Mouse (Mus musculus): ENCODE data around the gene Dcakd. TPM values are rescaled to one million over a fixed set of nuclear protein-coding genes. Genes with fewer than 3 reads are reported as not detected.

The Dcakd gene
- 319 and 323 TPM in 2 replicates for polyA plus RNA-seq (2014; fragmentation: Nextera tagmentation; extraction: Ambion mirVana)

DNA sequence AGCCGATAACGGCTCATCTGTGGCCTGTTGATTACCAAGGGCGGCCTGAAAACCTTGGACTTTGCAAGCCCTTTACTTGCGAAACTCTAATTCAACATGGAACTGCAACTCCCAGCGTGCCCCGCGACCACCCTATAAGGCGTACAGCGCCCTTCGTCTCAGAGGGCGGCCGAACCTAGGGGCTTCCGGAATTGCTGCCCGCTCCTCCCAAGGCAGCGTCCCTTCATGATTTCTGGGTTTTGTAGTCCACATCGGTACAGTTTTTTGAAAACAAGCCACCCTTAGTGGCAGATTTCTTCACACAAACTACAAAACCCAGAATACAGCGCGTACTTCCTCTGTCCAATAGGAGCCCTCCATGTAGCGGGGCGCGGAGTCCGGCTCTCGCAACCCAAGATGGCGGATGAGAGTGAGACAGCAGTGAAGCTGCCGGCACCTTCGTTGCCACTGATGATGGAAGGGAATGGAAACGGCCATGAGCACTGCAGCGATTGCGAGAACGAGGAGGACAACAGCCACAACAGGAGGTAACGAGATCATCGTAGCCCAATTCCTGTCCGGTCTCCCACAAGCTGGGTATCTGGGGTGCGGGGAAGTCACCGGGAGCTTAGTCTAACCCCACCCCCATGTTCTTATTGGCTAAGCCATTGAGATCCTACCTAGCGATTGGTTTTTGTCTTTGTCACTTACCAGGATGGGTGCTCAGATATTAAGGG is at the start of gene Dcakd, which contains the start of gene Nmt1:
TSS of gene Dcakd (minus strand) at position 158 of the 716 bp plus-strand sequence.
TSS of gene Nmt1 (plus strand) at position 15 of the 716 bp plus-strand sequence.
- Histone ChIP-seq H3K4me3 (ENCODE audit: low read depth, low read length) (peak within 1 kb of the TSS; percentile 52), H3K9ac (ENCODE audit: low read length) (peak within 1 kb of the TSS; percentile 70), H3K27me3 (ENCODE audit: control insufficient read depth, insufficient read depth, low read length) (no peaks in the 10 kb centered on the region), H3K36me3 (ENCODE audit: control insufficient read depth, insufficient read depth, low read length) (no peaks in the 10 kb centered on the region), H3K4me1 (ENCODE audit: control insufficient read depth, insufficient read depth, low read length) (peaks cover 6% of the 10 kb centered on the region), H3K9me3 (ENCODE audit: control insufficient read depth, low read length) (no peaks in the 10 kb centered on the region), H3K4me2 (ENCODE audit: low read depth) (peak within 1 kb of the TSS; percentile 59), H3K27ac (ENCODE audit: low read depth, low read length) (no peak within 1 kb of the TSS; the same call in 1 of the 2 replicates)
- peak; percentile 95 for DNase-seq (ENCODE audit: low spot score)
- ATAC-seq (ENCODE audit: insufficient read depth, low FRiP score, low TSS enrichment), result peak; percentile 97
- WGBS, result under 1% methylated on average over 36 of the region's 36 CpGs

DNA sequence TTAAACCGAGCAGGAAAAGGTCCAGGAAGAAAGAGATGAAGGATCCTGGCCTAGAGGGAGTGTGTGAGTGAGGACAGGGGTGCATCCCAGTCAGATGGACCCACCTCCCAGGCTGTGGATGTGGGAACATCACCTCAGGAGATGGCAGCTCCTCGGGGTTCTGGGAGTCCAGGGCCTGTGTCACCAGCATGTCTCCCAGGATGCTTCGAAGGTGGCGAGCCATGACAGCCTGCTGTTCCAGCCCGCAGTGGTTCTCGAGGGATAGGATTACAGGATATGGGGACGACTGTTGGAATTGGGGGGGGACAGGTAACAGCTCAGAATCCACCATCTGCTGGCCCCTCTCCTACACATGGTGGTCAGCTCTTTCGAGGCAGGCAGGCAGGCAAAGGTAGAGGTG is 48.4 kb upstream of the Dcakd start:
- no peaks in the 10 kb centered on the region for H3K9me3 ChIP-seq (ENCODE audit: control insufficient read depth, low read length)
- 0 out of 2 replicates have a peak, but pooled peaks cover 4% of the 10 kb centered on the region for H3K4me1 ChIP-seq (ENCODE audit: control insufficient read depth, insufficient read depth, low read length)
- ATAC-seq (ENCODE audit: insufficient read depth, low FRiP score, low TSS enrichment), result no peak
- no peak overlapping the region for H3K4me2 ChIP-seq (ENCODE audit: low read depth)
- no peak overlapping the region for H3K27ac ChIP-seq (ENCODE audit: low read depth, low read length)
- DNase-seq (ENCODE audit: low spot score), result no peak
- H3K27me3 ChIP-seq (ENCODE audit: control insufficient read depth, insufficient read depth, low read length), result peaks cover 18% of the 10 kb centered on the region
- no peak overlapping the region for H3K9ac ChIP-seq (ENCODE audit: low read length)
- H3K4me3 ChIP-seq (ENCODE audit: low read depth, low read length), result no peak overlapping the region
- WGBS, result 81% methylated on average over 8 of the region's 8 CpGs
- H3K36me3 ChIP-seq (ENCODE audit: control insufficient read depth, insufficient read depth, low read length), result no peaks in the 10 kb centered on the region

DNA sequence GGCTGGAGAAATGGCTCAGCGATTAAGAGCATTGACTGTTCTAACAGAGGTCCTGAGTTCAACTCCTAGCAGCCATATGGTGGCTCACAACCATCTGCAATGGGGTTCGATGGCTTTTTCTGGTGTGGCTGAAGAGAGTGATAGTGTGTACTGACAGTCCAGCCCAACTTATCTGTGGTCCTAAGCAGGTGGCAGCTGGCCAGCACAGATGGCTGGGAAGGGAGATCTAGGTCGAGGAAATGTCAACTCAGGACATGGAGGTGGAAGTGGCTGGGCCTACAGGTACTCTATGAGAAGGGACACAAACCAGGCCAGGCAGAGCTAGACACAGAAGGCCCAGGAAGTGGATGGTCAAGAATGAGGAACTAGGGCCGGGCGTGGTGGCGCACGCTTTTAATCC is 47.9 kb upstream of the Dcakd start:
- H3K4me1 ChIP-seq (ENCODE audit: control insufficient read depth, insufficient read depth, low read length), result 0 out of 2 replicates have a peak, but pooled peaks cover 4% of the 10 kb centered on the region
- H3K9ac ChIP-seq (ENCODE audit: low read length), result no peak overlapping the region
- H3K4me3 ChIP-seq (ENCODE audit: low read depth, low read length), result no peak overlapping the region
- H3K4me2 ChIP-seq (ENCODE audit: low read depth), result no peak overlapping the region
- H3K27me3 ChIP-seq (ENCODE audit: control insufficient read depth, insufficient read depth, low read length), result peaks cover 13% of the 10 kb centered on the region
- no peaks in the 10 kb centered on the region for H3K36me3 ChIP-seq (ENCODE audit: control insufficient read depth, insufficient read depth, low read length)
- 93% methylated on average over 7 of the region's 7 CpGs for WGBS
- no peak overlapping the region for H3K27ac ChIP-seq (ENCODE audit: low read depth, low read length)
- ATAC-seq (ENCODE audit: insufficient read depth, low FRiP score, low TSS enrichment) (no peak), DNase-seq (ENCODE audit: low spot score) (no peak)
- H3K9me3 ChIP-seq (ENCODE audit: control insufficient read depth, low read length), result no peaks in the 10 kb centered on the region

DNA sequence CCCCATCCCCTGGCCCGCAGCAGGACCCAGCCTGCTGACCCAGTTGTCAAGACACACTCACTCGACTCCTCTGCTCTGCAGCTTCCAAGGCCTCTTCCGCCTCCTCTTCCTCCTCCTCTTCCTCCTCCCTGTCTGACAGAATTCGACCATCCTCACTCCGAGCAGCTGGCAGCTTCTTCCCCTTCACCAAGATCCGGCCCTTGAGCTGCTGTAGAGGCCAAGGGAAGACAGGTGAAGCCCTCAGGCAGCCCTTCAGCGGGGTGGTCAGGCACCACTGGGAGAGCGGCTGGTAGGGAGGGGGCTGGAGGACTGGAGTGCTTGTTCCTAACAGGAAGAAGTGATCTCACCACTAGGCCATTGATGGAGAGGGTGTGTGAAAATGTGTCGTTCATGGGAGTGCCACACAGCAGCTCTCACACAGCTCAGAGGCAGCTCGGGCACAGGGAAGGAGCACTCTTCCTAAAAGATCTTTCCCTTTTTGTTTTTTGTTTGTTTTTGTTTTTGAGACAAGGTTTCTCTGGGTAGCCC is 46.7 kb upstream of the Dcakd start:
- no peak overlapping the region for H3K4me3 ChIP-seq (ENCODE audit: low read depth, low read length)
- H3K27me3 ChIP-seq (ENCODE audit: control insufficient read depth, insufficient read depth, low read length), result peaks cover 2% of the 10 kb centered on the region
- H3K4me2 ChIP-seq (ENCODE audit: low read depth), result no peak overlapping the region
- WGBS, result 28% methylated on average over 10 of the region's 10 CpGs
- H3K36me3 ChIP-seq (ENCODE audit: control insufficient read depth, insufficient read depth, low read length), result no peaks in the 10 kb centered on the region; the same call in 1 of the 2 replicates
- no peak overlapping the region for H3K27ac ChIP-seq (ENCODE audit: low read depth, low read length)
- no peaks in the 10 kb centered on the region for H3K9me3 ChIP-seq (ENCODE audit: control insufficient read depth, low read length)
- no peaks in the 10 kb centered on the region for H3K4me1 ChIP-seq (ENCODE audit: control insufficient read depth, insufficient read depth, low read length)
- H3K9ac ChIP-seq (ENCODE audit: low read length), result no peak overlapping the region
- ATAC-seq (ENCODE audit: insufficient read depth, low FRiP score, low TSS enrichment) (no peak), DNase-seq (ENCODE audit: low spot score) (no peak)

DNA sequence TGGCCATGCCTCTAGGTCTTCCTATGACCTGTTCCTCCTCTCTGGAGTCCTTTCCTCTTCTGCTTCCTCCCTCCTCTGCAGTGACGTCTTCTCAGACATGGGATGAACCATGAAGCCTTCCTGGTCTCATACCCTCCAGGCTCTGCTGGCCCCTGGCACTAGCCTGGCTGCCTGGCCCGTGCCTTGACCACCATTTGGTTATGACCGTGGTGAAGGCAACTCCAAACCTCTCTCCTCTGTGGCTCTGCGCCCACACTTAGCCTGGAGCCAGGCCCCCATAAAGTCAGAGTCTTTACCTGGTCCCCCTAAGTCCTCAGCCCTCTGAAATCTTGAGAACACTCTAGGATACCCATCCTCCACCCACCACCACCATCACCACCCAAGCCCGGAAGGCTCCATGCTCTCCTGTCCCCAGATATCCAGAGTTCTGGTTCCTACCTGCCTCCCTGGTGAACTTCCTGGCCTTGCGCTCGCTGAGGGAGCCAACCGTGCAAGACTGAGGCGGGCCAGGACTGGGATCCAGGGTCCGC is 46.1 kb upstream of the Dcakd start:
- no peak overlapping the region for H3K27ac ChIP-seq (ENCODE audit: low read depth, low read length)
- H3K9ac ChIP-seq (ENCODE audit: low read length), result no peak overlapping the region
- no peak overlapping the region for H3K4me2 ChIP-seq (ENCODE audit: low read depth)
- no peaks in the 10 kb centered on the region for H3K4me1 ChIP-seq (ENCODE audit: control insufficient read depth, insufficient read depth, low read length)
- DNase-seq (ENCODE audit: low spot score), result no peak
- no peak for ATAC-seq (ENCODE audit: insufficient read depth, low FRiP score, low TSS enrichment)
- H3K36me3 ChIP-seq (ENCODE audit: control insufficient read depth, insufficient read depth, low read length), result no peaks in the 10 kb centered on the region; the same call in 1 of the 2 replicates
- H3K27me3 ChIP-seq (ENCODE audit: control insufficient read depth, insufficient read depth, low read length), result no peaks in the 10 kb centered on the region
- WGBS, result 61% methylated on average over 10 of the region's 10 CpGs
- no peak overlapping the region for H3K4me3 ChIP-seq (ENCODE audit: low read depth, low read length)
- no peaks in the 10 kb centered on the region for H3K9me3 ChIP-seq (ENCODE audit: control insufficient read depth, low read length)

DNA sequence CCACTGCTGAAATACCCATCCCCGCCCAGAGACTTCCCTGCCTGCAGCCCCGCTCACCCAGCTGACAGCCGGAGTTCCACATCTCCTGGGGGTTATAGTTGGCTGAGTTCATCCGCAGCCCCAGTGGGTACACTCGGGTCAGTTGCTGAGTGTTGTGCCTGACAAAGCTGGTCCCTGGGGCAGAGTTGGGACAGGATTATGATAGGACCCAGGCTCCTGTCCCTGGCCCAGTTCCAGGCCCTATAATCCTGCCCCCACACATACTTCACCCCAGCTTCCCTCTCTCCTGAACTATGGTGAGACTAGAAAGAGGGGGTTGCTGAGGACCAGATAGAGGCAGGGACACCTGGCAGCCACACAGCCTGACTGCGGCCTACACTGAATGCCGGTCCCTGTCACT is 45.5 kb upstream of the Dcakd start:
- no peak for ATAC-seq (ENCODE audit: insufficient read depth, low FRiP score, low TSS enrichment)
- WGBS, result 88% methylated on average over 7 of the region's 7 CpGs

DNA sequence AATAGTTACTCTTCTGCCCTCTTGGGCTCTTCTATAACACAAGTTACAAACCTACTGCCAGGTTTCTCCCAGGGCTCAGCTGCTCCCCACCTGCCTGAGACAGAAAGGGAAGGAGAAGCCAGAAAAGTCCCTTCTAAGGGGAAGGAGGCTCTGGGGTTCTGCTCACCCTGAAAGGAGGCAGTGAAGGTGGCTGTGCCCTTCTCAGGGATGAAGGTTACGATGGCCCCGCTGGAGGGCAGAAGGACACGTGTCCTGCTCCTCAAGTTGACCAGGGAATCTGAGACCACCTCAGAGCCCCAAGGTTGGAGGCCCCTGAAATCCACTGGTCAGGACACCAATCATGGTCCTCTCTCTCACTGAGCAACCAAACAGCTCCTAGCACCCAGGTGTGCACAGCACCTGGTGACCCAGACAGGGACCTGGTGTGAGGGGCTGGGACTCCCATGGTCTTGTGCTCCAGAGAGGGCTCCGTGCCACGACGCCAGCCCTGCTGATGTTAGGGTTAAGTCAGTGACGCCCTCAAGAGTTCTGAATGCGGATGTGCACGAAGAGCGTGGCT is 42.3 kb upstream of the Dcakd start:
- Histone ChIP-seq H3K27me3 (ENCODE audit: control insufficient read depth, insufficient read depth, low read length) (no peaks in the 10 kb centered on the region), H3K4me3 (ENCODE audit: low read depth, low read length) (no peak overlapping the region), H3K9ac (ENCODE audit: low read length) (no peak overlapping the region), H3K27ac (ENCODE audit: low read depth, low read length) (no peak overlapping the region), H3K4me2 (ENCODE audit: low read depth) (no peak overlapping the region), H3K36me3 (ENCODE audit: control insufficient read depth, insufficient read depth, low read length) (peaks cover 4% of the 10 kb centered on the region), H3K9me3 (ENCODE audit: control insufficient read depth, low read length) (no peaks in the 10 kb centered on the region), H3K4me1 (ENCODE audit: control insufficient read depth, insufficient read depth, low read length) (no peaks in the 10 kb centered on the region)
- ATAC-seq (ENCODE audit: insufficient read depth, low FRiP score, low TSS enrichment) (no peak), DNase-seq (ENCODE audit: low spot score) (no peak)
- 90% methylated on average over 10 of the region's 10 CpGs for WGBS

More for the DNA sequence above, 45.5 kb upstream of the Dcakd start:
- DNase-seq (ENCODE audit: low spot score), result no peak
- Histone ChIP-seq H3K4me3 (ENCODE audit: low read depth, low read length) (no peak overlapping the region), H3K27me3 (ENCODE audit: control insufficient read depth, insufficient read depth, low read length) (no peaks in the 10 kb centered on the region), H3K27ac (ENCODE audit: low read depth, low read length) (no peak overlapping the region), H3K4me1 (ENCODE audit: control insufficient read depth, insufficient read depth, low read length) (no peaks in the 10 kb centered on the region), H3K9ac (ENCODE audit: low read length) (no peak overlapping the region), H3K36me3 (ENCODE audit: control insufficient read depth, insufficient read depth, low read length) (no peaks in the 10 kb centered on the region; the same call in 1 of the 2 replicates), H3K9me3 (ENCODE audit: control insufficient read depth, low read length) (no peaks in the 10 kb centered on the region), H3K4me2 (ENCODE audit: low read depth) (no peak overlapping the region)

DNA sequence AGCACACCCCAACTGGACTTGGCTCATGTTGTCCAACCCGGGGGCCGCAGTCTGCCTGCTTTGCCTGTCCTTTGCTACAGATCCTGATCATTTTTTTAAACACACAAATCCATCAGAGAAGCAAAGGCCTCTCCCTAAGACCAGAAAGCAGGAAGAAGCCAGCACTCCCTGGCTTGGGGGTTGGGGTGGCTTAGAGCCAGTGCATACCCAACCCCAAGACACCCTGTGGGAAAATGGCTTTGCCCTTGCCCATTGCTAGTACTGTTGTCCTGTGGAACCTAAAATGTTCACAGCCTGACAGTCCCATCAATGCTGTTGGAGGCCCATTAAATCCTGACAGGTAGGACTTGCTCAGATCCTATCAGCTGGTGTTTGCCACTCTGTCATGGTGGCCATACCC is 41.6 kb upstream of the Dcakd start:
- Histone ChIP-seq H3K36me3 (ENCODE audit: control insufficient read depth, insufficient read depth, low read length) (peaks cover 6% of the 10 kb centered on the region), H3K9me3 (ENCODE audit: control insufficient read depth, low read length) (no peaks in the 10 kb centered on the region), H3K27ac (ENCODE audit: low read depth, low read length) (no peak overlapping the region), H3K4me2 (ENCODE audit: low read depth) (no peak overlapping the region), H3K4me3 (ENCODE audit: low read depth, low read length) (no peak overlapping the region), H3K4me1 (ENCODE audit: control insufficient read depth, insufficient read depth, low read length) (no peaks in the 10 kb centered on the region), H3K27me3 (ENCODE audit: control insufficient read depth, insufficient read depth, low read length) (no peaks in the 10 kb centered on the region), H3K9ac (ENCODE audit: low read length) (no peak overlapping the region)
- no peak for DNase-seq (ENCODE audit: low spot score)
- WGBS, result 100% methylated on average over 2 of the region's 2 CpGs
- no peak for ATAC-seq (ENCODE audit: insufficient read depth, low FRiP score, low TSS enrichment)

Measured in neural tube, embryonic 11.5 days (tissue).